ENCODE assay signal across 12 mouse cellular contexts in the genomic region with DNA sequence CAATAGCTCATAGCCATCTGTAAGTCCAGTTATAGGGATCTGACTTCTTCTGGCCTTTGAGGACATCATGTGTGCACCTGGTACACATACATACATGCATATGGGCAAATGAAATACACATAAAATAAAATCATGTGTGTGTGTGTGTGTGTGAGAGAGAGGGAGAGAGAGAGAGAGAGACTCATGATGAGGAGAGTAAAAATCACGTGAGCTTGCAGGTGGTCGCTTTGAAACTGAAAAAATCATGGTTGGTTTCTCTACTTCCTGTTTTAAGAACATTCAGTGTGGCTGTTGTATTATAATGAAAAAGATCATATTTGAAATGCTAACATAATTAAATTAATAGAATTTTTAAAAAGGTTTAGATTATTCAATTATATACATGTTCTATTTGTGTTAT.
"Had no signal": no experiment of that assay in that cellular context is flagged by ENCODE, and none has a peak within 500 bp of the region (broad histone marks: within the 10 kb centered on the region; RNA-seq: fewer than 3 reads in every experiment).

No protein-coding gene starts in this region.

- H3K36me3 ChIP-seq: limb, embryonic 13.5 days; midbrain, embryonic 10.5 days; neural tube, embryonic 15.5 days had no signal

- DNase-seq: kidney, adult 11 months; kidney, adult 9 months; kidney, postnatal 36 days; left cerebral cortex, postnatal 4 days; lung, adult 2 months; lung, postnatal 36 days; midbrain, embryonic 14.5 days; retina, postnatal 1 day; right cerebral cortex, postnatal 4 days had no signal

- H3K27me3 ChIP-seq: limb, embryonic 13.5 days; neural tube, embryonic 15.5 days had no signal
